8 mouse cellular contexts compared by ENCODE assay signal in the genomic region with DNA sequence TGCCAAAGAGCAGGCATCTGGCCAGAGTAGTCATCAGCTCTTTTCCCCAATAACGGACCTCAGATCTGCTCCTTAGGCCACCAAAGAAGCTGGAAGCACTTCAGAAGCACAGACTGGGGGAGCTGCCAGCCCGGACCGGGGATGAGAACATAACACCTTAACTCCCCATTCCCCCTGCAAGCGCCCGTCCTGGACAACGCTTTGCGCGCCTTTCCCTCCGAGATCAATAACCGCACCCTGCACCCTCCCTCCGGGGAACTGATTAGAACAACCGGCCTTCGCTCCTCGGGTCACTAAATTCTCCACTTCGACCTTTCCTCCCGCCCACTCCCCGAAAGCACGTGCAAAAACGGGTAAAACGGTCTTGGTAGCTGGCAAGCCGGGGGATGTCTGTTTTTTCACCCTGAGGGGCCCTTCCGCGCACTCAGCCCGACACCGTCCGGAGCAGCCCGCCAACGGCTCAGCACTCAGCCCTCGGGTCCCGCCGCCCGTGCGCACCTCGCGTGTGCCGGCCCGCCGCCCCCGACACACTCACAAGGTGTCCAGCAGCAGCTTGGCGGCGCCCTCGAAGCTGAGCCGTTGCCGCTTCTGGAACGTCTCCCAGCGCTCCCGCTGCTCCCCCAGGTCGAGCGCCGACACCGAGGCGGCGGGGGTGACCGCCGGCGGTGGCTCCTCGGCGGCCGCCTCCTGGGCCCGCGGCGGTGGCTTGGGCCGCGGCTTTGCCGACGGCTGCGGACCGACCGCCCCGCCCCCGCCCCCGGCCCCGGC. TPM values are rescaled to one million over a fixed set of nuclear protein-coding genes. Genes with fewer than 3 reads are reported as not detected.
A peak's percentile ranks its signal among the peaks of the same experiment; 100 is the strongest.
DNase-seq lines count a peak whose midpoint lies in the region; ATAC-seq and TF ChIP-seq lines count a peak whose summit lies in the region.

No protein-coding gene starts in this region.

- peak; percentile 64 for DNase-seq in ES-CJ7 (ENCODE audit: low read depth, low spot score)
- DNase-seq in c-Kit-positive CD71-positive TER-119-negative erythroid progenitor cells, embryonic 14.5 days (ENCODE audit: low read depth): peak; percentile 44
- peak; percentile 72 to 73 for DNase-seq in heart, postnatal 10 days
- DNase-seq in kidney, postnatal 36 days: peak; percentile 53 to 76
- peak; percentile 60 for DNase-seq in lung, postnatal 0 days (ENCODE audit: low spot score)
- peak; percentile 52 for DNase-seq in ovary, postnatal 10 days (ENCODE audit: low spot score)
- DNase-seq in thymus, postnatal 14 days: peak; percentile 60

- peaks cover 4% of the 10 kb centered on the region; the same call in 1 of the 2 replicates for H3K27me3 ChIP-seq in forebrain, embryonic 12.5 days
- H3K27me3 ChIP-seq in lung, postnatal 0 days (replicated peaks; ENCODE audit: insufficient read depth, low read length): 0 out of 2 replicates have a peak, but pooled peaks cover 4% of the 10 kb centered on the region

- peak; percentile 84 for ATAC-seq in forebrain, embryonic 12.5 days (ENCODE audit: low FRiP score)
- ATAC-seq in lung, postnatal 0 days: peak; percentile 85

- peak overlapping the region; percentile 79 for H3K4me2 ChIP-seq in forebrain, embryonic 12.5 days
- H3K4me2 ChIP-seq in lung, postnatal 0 days (replicated peaks; ENCODE audit: low read depth, low read length): peak overlapping the region; percentile 98

- H3K9ac ChIP-seq in forebrain, embryonic 12.5 days: peak overlapping the region; percentile 98
- peak overlapping the region; percentile 62 for H3K9ac ChIP-seq in lung, postnatal 0 days (replicated peaks; ENCODE audit: low read depth)

- intact Hi-C loops in heart, postnatal 10 days (cut with DNase I): loop anchor here (5.0 to 10.0 kb wide), 3 partner anchors 39 to 594 kb away; partner anchors contain the start of genes Ncor1 and Pigl

- peak overlapping the region; percentile 87 for H3K27ac ChIP-seq in forebrain, embryonic 12.5 days
- no peak overlapping the region for H3K27ac ChIP-seq in lung, postnatal 0 days (ENCODE audit: low read length)

- H3K4me1 ChIP-seq in forebrain, embryonic 12.5 days: peaks cover 13% of the 10 kb centered on the region
- H3K4me1 ChIP-seq in lung, postnatal 0 days (ENCODE audit: insufficient read depth, low read depth, low read length): peaks cover 3% of the 10 kb centered on the region; the same call in 1 of the 2 replicates

- peaks cover 13% of the 10 kb centered on the region; the same call in 1 of the 2 replicates for H3K36me3 ChIP-seq in forebrain, embryonic 12.5 days (replicated peaks)
- no peaks in the 10 kb centered on the region for H3K36me3 ChIP-seq in lung, postnatal 0 days (ENCODE audit: insufficient read depth, low read length)

- WGBS in forebrain, embryonic 12.5 days: under 1% methylated on average over 71 of the region's 73 CpGs
- WGBS in lung, postnatal 0 days: under 1% methylated on average over 51 of the region's 73 CpGs

- H3K4me3 ChIP-seq in forebrain, embryonic 12.5 days (replicated peaks): peak overlapping the region; percentile 92
- peak overlapping the region; percentile 77 for H3K4me3 ChIP-seq in lung, postnatal 0 days (ENCODE audit: low read depth, low read length)

- no peaks in the 10 kb centered on the region for H3K9me3 ChIP-seq in forebrain, embryonic 12.5 days
- H3K9me3 ChIP-seq in lung, postnatal 0 days (ENCODE audit: low read length): no peaks in the 10 kb centered on the region

- TF ChIP-seq CTCF in lung, postnatal 0 days (IDR thresholded peaks at IDR 0.05): peak; percentile 24; the same call in 1 of the 2 replicates

- TF ChIP-seq EP300 in lung, postnatal 0 days (IDR thresholded peaks at IDR 0.05): no peak

RNA-seq across cellular contexts. Expression of gene Cenpv, which starts 0.6 kb away (rescaled TPM):
- polyA plus RNA-seq in forebrain, embryonic 12.5 days (2016; fragmentation: Nextera tagmentation; extraction: Ambion mirVana): 85.7 and 90.0 TPM in 2 replicates
- 10 to 100 TPM; 19.3 to 19.8 TPM for total RNA-seq in heart, postnatal 10 days (2021)
- 5.4 and 6.4 TPM in 2 replicates for polyA plus RNA-seq in lung, postnatal 0 days (2015; fragmentation: Nextera tagmentation; extraction: Ambion mirVana)

RNA-seq across cellular contexts. Expression of gene Ubb, which starts 12.5 kb away (rescaled TPM):
- polyA plus RNA-seq in forebrain, embryonic 12.5 days (2016; fragmentation: Nextera tagmentation; extraction: Ambion mirVana): 3,704 and 3,828 TPM in 2 replicates
- 100 to 1,000 TPM; 678 to 750 TPM for total RNA-seq in heart, postnatal 10 days (2021)
- polyA plus RNA-seq in lung, postnatal 0 days (2015; fragmentation: Nextera tagmentation; extraction: Ambion mirVana): 2,346 and 2,640 TPM in 2 replicates

RNA-seq across cellular contexts. Expression of gene Trpv2, which starts 35.8 kb away (rescaled TPM):
- polyA plus RNA-seq in forebrain, embryonic 12.5 days (2016; fragmentation: Nextera tagmentation; extraction: Ambion mirVana): 6.4 and 7.3 TPM in 2 replicates
- total RNA-seq in heart, postnatal 10 days (2021): 1 to 10 TPM; 4.3 to 4.5 TPM
- polyA plus RNA-seq in lung, postnatal 0 days (2015; fragmentation: Nextera tagmentation; extraction: Ambion mirVana): 6.1 and 6.2 TPM in 2 replicates

Comparison
In these comparisons a context has a peak if more than half of its experiments do, and no peak if none do; other contexts are left out.
1. RNA of gene Cenpv, which starts 0.6 kb away (polyA plus RNA-seq): 85.7 to 90.0 TPM in forebrain, embryonic 12.5 days; 5.4 to 6.4 TPM in lung, postnatal 0 days; every median in the first group is over 10 times any median in the second.
2. Peak in every context shown above with its lines, with median percentiles within 50 percentile points of each other: DNase-seq.